In the genomic region with DNA sequence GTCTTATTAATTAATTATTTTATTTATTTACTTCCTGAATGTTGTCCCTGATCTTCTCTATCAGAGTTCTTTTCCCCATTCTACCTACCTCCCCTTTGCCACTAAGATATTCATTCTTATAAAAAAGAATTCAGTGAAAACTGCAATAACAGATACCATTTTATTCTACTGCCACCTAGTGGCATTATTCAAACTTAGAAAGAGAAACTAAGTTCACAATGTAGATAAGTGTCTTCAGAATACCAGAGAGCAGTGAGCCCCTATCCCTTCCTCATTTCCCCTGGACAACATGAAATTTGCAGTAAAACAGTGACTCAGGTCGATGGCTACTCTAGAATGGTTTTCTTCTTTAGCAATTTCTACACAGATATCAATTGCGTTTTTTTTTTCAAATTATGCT, we compare ENCODE assay signal across 7 mouse cellular contexts.
DNase-seq lines count a peak whose midpoint lies in the region; ATAC-seq and TF ChIP-seq lines count a peak whose summit lies in the region.

No protein-coding gene starts in this region.

- no peak for DNase-seq in layer of hippocampus, adult 2 months (ENCODE audit: low spot score in 2 of 2)
- no peak for DNase-seq in layer of hippocampus, postnatal 36 days
- DNase-seq in MEL-GATA-1-ER (ENCODE audit: extremely low read depth, low read depth) = peak; percentile 47
- peak; percentile 47 for DNase-seq in embryo, embryonic 10 days (ENCODE audit: low spot score)
- no peak for DNase-seq in spleen, adult 18-20 months
- DNase-seq in ovary, adult 18-20 months (ENCODE audit: low spot score) = no peak

- no peaks in the 10 kb centered on the region for H3K27me3 ChIP-seq in midbrain, embryonic 13.5 days

- peak; percentile 85 for TF ChIP-seq CTCF in layer of hippocampus, adult 2 months (conservative IDR thresholded peaks at IDR 0.05)

- 30% methylated on average over 2 of the region's 2 CpGs for WGBS in midbrain, embryonic 13.5 days

- no peak overlapping the region for H3K9ac ChIP-seq in midbrain, embryonic 13.5 days (replicated peaks)

- no peak overlapping the region for H3K4me2 ChIP-seq in midbrain, embryonic 13.5 days (replicated peaks)

- H3K36me3 ChIP-seq in midbrain, embryonic 13.5 days = no peaks in the 10 kb centered on the region

- 0 out of 2 replicates have a peak, but pooled peaks have one; percentile 40 for ATAC-seq in midbrain, embryonic 13.5 days

- H3K4me1 ChIP-seq in midbrain, embryonic 13.5 days (replicated peaks) = no peaks in the 10 kb centered on the region

- no peak overlapping the region for H3K4me3 ChIP-seq in layer of hippocampus, adult 2 months
- no peak overlapping the region for H3K4me3 ChIP-seq in midbrain, embryonic 13.5 days (replicated peaks)

- no peaks in the 10 kb centered on the region for H3K9me3 ChIP-seq in midbrain, embryonic 13.5 days

- H3K27ac ChIP-seq in layer of hippocampus, adult 2 months = no peak overlapping the region
- H3K27ac ChIP-seq in midbrain, embryonic 13.5 days = no peak overlapping the region

Comparison
In these comparisons a context has a peak if more than half of its experiments do, and no peak if none do; other contexts are left out.
1. DNase-seq: peak in MEL-GATA-1-ER (single experiment) and embryo, embryonic 10 days (single experiment); none in layer of hippocampus, adult 2 months (0 of 2), layer of hippocampus, postnatal 36 days (0 of 2), spleen, adult 18-20 months (0 of 2) and ovary, adult 18-20 months (single experiment).